Mouse (Mus musculus) bone marrow macrophage, adult 2 months (primary cell): ENCODE data around the gene Abhd17b. TPM values are rescaled to one million over a fixed set of nuclear protein-coding genes. Genes with fewer than 3 reads are reported as not detected.
"Not testable (repeated sequence)": the region's sequence is repeated elsewhere in the genome, so short reads cannot be mapped to it uniquely, and the experiment has no call there.

ENCODE experiments used
- H3K27ac ChIP-seq: 2 replicates; pipeline ENCODE4 v1.5.1; 2012; ENCODE audit warnings: low read depth, low read length; ENCODE audit not compliant: insufficient read depth
- H3K4me1 ChIP-seq: 2 replicates; pipeline ENCODE4 v1.6.1; 2012; ENCODE audit warnings: low read length; ENCODE audit not compliant: control insufficient read depth, insufficient read depth
- H3K4me3 ChIP-seq: 2 replicates; pipeline ENCODE4 v1.5.1; 2012; ENCODE audit warnings: mild to moderate bottlenecking, low read length, moderate library complexity; ENCODE audit not compliant: insufficient read depth
- CTCF ChIP-seq: IDR thresholded peaks from 2 replicates; pipeline ENCODE4 v1.5.1; 2012; ENCODE audit warnings: low read depth, mild to moderate bottlenecking, low read length, moderate library complexity
- POLR2A ChIP-seq: IDR thresholded peaks from 2 replicates; pipeline ENCODE4 v1.6.1; 2012; ENCODE audit warnings: mild to moderate bottlenecking, low read depth, low read length, borderline replicate concordance
- polyA plus RNA-seq: library from polyadenylated mRNA; stranded (reverse); fragments of >200 nt; gene quantifications from 2 replicates; pipeline ENCODE4 v1.2.4, GENCODE M21; 2012; ENCODE audit not compliant: missing spikeins, insufficient read depth, insufficient read length

Abhd17b gene
- polyA plus RNA-seq, 1 experiment = 23.2 TPM

- peak overlapping the region; percentile 43 for H3K4me3 ChIP-seq
- peaks cover 14% of the 10 kb centered on the region for H3K4me1 ChIP-seq
- TF ChIP-seq POLR2A = no peak
- H3K27ac ChIP-seq = peak overlapping the region; percentile 51
These were observed 60.5 kb downstream of the Abhd17b start for GRCm38 (mm10) chr19:21713260-21714031.

GRCm38 (mm10) chr19:21714278-21714883 is 61.4 kb downstream of the Abhd17b start:
- Histone ChIP-seq H3K4me1 (peaks cover 14% of the 10 kb centered on the region), H3K4me3 (no peak overlapping the region), H3K27ac (no peak overlapping the region)
- TF ChIP-seq POLR2A (no peak), CTCF (no peak)

DNA sequence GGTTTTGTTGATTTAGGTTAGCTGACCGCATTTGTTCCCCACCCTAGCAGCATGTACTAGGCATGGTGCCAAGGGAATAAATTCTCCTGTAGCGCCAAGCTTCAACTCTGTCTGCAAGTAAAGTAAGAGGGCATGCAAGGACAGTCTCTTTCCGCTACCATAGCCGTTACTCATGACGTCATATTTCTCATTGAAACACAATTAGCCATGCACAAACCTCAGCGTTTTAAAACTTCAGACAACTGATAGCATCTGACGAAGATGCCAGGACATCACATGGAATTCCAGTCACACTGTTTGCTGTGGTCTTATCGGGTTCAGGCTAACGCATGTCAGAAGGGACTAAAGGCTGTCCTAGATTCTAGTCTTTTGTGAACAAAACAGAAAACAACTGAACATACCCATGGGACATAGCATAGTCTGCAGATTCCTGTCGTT is 62.0 kb downstream of the Abhd17b start:
- no peak for TF ChIP-seq CTCF
- no peak for TF ChIP-seq POLR2A
- Histone ChIP-seq H3K27ac (no peak overlapping the region), H3K4me1 (peaks cover 14% of the 10 kb centered on the region), H3K4me3 (no peak overlapping the region)

DNA sequence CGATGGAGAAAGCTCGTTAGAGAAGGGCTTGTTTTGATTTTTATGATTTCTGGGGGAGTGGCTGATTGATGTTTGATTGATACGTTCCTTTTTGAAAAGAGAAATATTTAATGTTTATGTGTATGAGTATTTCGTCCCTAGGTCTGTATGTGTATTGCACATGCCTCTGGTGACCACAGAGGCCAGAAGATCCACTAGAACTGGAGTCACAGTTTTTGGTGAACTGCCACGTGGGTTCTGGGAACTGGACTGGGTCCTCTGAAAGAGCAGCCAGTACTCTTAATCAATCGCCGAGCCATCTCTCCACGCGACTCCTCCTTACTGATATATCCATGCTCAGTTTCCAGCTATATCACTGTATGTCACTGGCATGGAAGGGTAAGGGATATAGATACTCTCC is 62.5 kb downstream of the Abhd17b start:
- TF ChIP-seq CTCF (no peak), POLR2A (no peak)
- no peak overlapping the region for H3K27ac ChIP-seq

GRCm38 (mm10) chr19:21716456-21716855 is 63.5 kb downstream of the Abhd17b start:
- Histone ChIP-seq H3K4me3 (no peak overlapping the region), H3K27ac (no peak overlapping the region), H3K4me1 (peaks cover 14% of the 10 kb centered on the region)
- TF ChIP-seq CTCF (no peak), POLR2A (no peak)

More for the DNA sequence above, 62.5 kb downstream of the Abhd17b start:
- no peak overlapping the region for H3K4me3 ChIP-seq
- H3K4me1 ChIP-seq = peaks cover 14% of the 10 kb centered on the region

GRCm38 (mm10) chr19:21719206-21719605 is 66.2 kb downstream of the Abhd17b start:
- TF ChIP-seq POLR2A (no peak), CTCF (no peak)
- no peaks in the 10 kb centered on the region for H3K4me1 ChIP-seq
- no peak overlapping the region for H3K27ac ChIP-seq
- H3K4me3 ChIP-seq = no peak overlapping the region

GRCm38 (mm10) chr19:21720950-21721349 is 68.0 kb downstream of the Abhd17b start:
- no peak for TF ChIP-seq CTCF
- no peak for TF ChIP-seq POLR2A
- Histone ChIP-seq H3K4me1 (peaks cover 2% of the 10 kb centered on the region), H3K27ac (no peak overlapping the region), H3K4me3 (no peak overlapping the region)

- H3K4me3 ChIP-seq, H3K27ac ChIP-seq, H3K4me1 ChIP-seq: not testable (repeated sequence)
These were observed 70.3 kb downstream of the Abhd17b start for GRCm38 (mm10) chr19:21723280-21723679.

DNA sequence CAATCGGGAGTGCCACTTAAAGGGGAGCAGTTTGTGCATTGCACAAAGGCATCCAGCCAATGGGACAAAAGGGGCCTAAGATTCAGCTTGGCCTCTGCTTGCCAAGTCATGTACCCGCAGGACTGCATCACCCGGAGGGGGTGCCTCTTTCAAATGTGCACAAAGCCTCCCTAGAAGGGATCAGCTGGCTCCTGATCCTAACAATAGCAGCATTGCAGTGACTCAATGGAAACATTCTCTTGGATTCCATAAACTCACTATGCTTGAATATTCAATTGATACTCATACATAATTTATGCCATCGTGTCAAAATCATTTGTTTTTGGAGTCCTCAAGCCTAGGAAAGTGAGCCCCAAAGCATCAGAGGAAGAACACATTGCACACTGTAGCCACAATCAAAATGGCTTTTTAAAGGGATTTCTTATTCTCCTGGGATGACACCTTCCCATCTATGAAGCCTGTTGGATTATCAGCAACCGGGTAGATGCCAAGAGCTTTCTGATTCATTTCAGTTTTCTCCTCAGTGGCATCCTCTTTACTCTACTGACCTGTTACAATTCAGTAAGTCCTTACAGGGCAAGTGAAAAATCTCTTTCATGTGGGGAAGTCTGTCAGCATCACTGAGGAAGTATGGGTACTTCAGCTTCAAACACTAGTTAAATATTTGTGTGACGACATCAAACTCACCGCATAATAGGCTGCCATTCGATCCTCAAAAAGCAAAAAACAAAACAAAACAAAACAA is 71.1 kb downstream of the Abhd17b start:
- Histone ChIP-seq H3K4me1 (peaks cover 2% of the 10 kb centered on the region), H3K27ac (no peak overlapping the region), H3K4me3 (no peak overlapping the region)
- TF ChIP-seq POLR2A (no peak), CTCF (no peak)

- TF ChIP-seq POLR2A (no peak), CTCF (no peak)
- Histone ChIP-seq H3K4me1 (peaks cover 2% of the 10 kb centered on the region), H3K4me3 (no peak overlapping the region), H3K27ac (no peak overlapping the region)
These were observed 72.2 kb downstream of the Abhd17b start for GRCm38 (mm10) chr19:21725168-21725567.
